Mouse (Mus musculus): ENCODE results near the gene Dab1. TPM values are rescaled to one million over a fixed set of nuclear protein-coding genes. Genes with fewer than 3 reads are reported as not detected.

Gene Dab1
- polyA plus RNA-seq, 1 experiment from 2014 or later = 14.3 TPM

DNA sequence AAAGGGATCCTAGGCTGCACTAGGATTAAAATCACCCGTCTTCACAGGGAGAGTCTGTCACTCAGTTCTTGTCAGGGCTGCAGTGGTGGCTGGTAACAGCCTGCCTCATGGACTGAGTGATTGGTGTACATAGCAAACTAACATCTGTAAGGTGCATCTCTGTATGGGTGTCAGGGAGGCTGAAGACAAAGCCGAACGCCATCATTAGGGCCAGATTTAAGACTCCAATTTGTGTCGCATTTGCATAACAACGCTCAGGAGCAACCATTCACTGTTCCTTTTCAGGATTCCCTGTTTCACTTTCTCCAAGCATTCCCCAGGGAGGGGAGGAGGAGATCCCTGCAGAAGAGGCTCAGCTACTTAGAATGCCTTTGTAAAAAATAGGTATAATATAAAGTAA is 219.2 kb downstream of the Dab1 start:
- Histone ChIP-seq H3K36me3 (no peaks in the 10 kb centered on the region), H3K4me2 (replicated peaks) (no peak overlapping the region), H3K4me1 (no peaks in the 10 kb centered on the region), H3K4me3 (replicated peaks) (no peak overlapping the region), H3K9me3 (replicated peaks) (no peaks in the 10 kb centered on the region), H3K27me3 (no peaks in the 10 kb centered on the region), H3K9ac (no peak overlapping the region), H3K27ac (replicated peaks) (no peak overlapping the region)
- no peak for ATAC-seq (ENCODE audit: insufficient number of reproducible peaks, low FRiP score, low TSS enrichment, low read depth)
- WGBS = 28% methylated on average over 5 of the region's 5 CpGs

DNA sequence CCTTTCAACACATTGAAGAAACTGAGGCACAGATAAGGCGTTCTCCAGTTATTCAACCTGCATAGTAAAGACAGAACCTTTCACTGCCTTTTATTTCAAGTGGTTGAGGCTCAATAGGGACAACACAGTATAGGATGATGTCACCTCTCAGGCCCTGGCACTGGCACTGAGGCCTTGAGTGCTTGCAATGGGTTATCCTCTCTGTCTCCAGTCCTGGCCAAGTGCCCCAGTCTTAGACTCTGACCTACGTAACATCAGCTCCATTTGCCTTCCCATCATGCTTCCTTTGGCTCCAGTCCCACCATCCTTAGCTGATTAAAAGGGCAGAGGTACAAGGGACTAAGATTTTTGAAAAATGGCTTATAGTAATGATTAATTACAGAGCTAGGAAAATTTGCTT is 220.4 kb downstream of the Dab1 start:
- no peak overlapping the region for H3K27ac ChIP-seq (replicated peaks)
- H3K4me2 ChIP-seq (replicated peaks) = no peak overlapping the region
- H3K36me3 ChIP-seq = no peaks in the 10 kb centered on the region
- 87% methylated on average over 2 of the region's 2 CpGs for WGBS
- no peak overlapping the region for H3K4me3 ChIP-seq (replicated peaks)
- H3K27me3 ChIP-seq = no peaks in the 10 kb centered on the region
- no peaks in the 10 kb centered on the region for H3K9me3 ChIP-seq (replicated peaks)
- ATAC-seq (ENCODE audit: insufficient number of reproducible peaks, low FRiP score, low TSS enrichment, low read depth) = no peak
- H3K4me1 ChIP-seq = no peaks in the 10 kb centered on the region
- no peak overlapping the region for H3K9ac ChIP-seq

DNA sequence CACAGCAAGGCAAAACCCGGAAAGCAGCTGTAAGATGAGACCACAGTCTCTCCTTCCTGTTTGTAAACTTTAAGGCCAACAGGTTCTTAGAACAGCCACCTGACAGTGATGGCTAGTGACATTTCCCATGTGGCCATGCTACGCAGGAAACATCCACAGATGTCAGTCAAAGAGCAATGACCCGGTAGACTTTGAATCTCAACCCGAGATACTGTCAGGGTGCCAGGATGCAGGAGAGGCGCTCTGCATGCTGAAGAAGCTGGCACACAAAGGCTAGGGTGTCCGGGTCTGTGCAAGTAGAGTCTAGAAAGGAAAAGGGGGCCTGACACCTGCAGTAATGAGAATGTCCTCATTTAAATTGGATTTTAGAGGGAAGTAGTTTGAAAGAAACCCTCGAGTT is 222.0 kb downstream of the Dab1 start:
- Histone ChIP-seq H3K4me1 (no peaks in the 10 kb centered on the region), H3K9ac (no peak overlapping the region), H3K4me3 (replicated peaks) (no peak overlapping the region), H3K9me3 (replicated peaks) (no peaks in the 10 kb centered on the region), H3K27me3 (no peaks in the 10 kb centered on the region), H3K4me2 (replicated peaks) (no peak overlapping the region), H3K36me3 (no peaks in the 10 kb centered on the region), H3K27ac (replicated peaks) (no peak overlapping the region)
- no peak for ATAC-seq (ENCODE audit: insufficient number of reproducible peaks, low FRiP score, low TSS enrichment, low read depth)
- 53% methylated on average over 7 of the region's 7 CpGs for WGBS

DNA sequence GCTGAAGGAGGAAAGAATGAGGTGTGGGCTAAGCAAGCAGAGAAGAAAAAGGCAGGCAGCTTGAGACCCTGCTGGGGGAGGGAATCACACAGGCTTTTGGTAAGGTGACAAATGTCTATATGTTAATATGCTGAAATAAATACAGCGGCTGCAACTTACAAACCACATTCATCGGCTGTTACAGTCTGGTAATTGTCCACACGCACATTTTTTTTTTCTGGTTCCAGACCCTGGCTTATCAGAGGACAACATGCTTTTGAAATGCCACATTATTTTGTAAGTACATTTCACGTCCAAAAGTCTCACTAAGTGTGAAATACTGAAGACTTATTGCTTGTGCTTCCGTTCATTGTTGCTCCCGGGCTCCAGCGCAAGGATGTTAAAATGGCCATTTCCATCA is 225.5 kb downstream of the Dab1 start:
- H3K27ac ChIP-seq (replicated peaks) = no peak overlapping the region
- ATAC-seq (ENCODE audit: insufficient number of reproducible peaks, low FRiP score, low TSS enrichment, low read depth) = no peak
- 71% methylated on average over 7 of the region's 7 CpGs for WGBS
- H3K4me2 ChIP-seq (replicated peaks) = no peak overlapping the region
- no peaks in the 10 kb centered on the region for H3K4me1 ChIP-seq
- H3K4me3 ChIP-seq (replicated peaks) = no peak overlapping the region
- H3K36me3 ChIP-seq = no peaks in the 10 kb centered on the region
- H3K9ac ChIP-seq = no peak overlapping the region
- H3K27me3 ChIP-seq = no peaks in the 10 kb centered on the region
- no peaks in the 10 kb centered on the region for H3K9me3 ChIP-seq (replicated peaks)

GRCm38 (mm10) chr4:103857173-103857572 is 238.0 kb downstream of the Dab1 start:
- no peaks in the 10 kb centered on the region for H3K4me1 ChIP-seq
- no peak for ATAC-seq (ENCODE audit: insufficient number of reproducible peaks, low FRiP score, low TSS enrichment, low read depth)
- no peaks in the 10 kb centered on the region for H3K36me3 ChIP-seq
- no peak overlapping the region for H3K4me2 ChIP-seq (replicated peaks)
- H3K4me3 ChIP-seq (replicated peaks) = no peak overlapping the region
- WGBS = 11% methylated on average over 1 of the region's 1 CpGs
- no peak overlapping the region for H3K27ac ChIP-seq (replicated peaks)
- no peaks in the 10 kb centered on the region for H3K9me3 ChIP-seq (replicated peaks)
- H3K9ac ChIP-seq = no peak overlapping the region
- no peaks in the 10 kb centered on the region for H3K27me3 ChIP-seq

DNA sequence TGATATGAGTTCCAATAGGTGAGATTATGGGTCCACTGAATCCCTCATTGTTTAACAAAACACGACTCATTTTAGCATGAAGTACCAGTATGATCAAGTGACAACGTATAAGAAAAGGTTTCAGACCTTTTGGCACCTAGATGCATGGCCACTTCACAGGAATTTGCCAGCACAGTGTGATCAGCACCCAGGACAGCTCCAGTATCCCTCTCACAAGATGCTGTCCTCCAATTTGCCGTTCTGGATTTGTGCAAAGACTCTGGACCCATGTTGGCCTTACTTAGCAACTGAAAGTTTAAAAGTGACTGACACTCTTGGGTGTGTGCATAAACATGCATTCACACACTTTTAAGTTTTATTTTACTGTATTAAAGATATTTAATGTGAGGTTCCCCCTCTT is 256.4 kb downstream of the Dab1 start:
- H3K27ac ChIP-seq (replicated peaks) = no peak overlapping the region
- no peak overlapping the region for H3K4me2 ChIP-seq (replicated peaks)
- H3K4me1 ChIP-seq = no peaks in the 10 kb centered on the region
- H3K4me3 ChIP-seq (replicated peaks) = no peak overlapping the region
- H3K9me3 ChIP-seq (replicated peaks) = no peaks in the 10 kb centered on the region
- WGBS = 17% methylated on average over 3 of the region's 3 CpGs
- H3K36me3 ChIP-seq = no peaks in the 10 kb centered on the region
- no peaks in the 10 kb centered on the region for H3K27me3 ChIP-seq
- no peak overlapping the region for H3K9ac ChIP-seq
- ATAC-seq (ENCODE audit: insufficient number of reproducible peaks, low FRiP score, low TSS enrichment, low read depth) = no peak

DNA sequence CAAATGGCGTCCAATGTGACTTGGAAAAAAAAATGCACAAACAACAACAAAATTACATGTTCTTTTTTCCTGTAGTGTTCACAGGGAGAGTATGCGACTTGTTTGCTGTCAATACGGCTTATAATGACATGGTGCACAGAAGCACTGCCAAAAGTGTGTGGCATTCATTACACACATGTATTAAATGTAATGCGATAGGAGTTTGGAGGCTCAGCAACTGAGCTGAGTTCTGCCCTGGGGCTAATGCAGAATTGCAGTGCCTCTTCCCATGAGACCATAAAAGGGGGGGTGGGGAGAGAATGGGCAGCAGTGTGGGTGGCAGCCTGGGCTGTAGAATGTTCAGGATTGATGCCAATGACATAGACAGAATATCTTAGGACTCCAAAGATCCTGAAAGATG is 259.7 kb downstream of the Dab1 start:
- no peak overlapping the region for H3K4me3 ChIP-seq (replicated peaks)
- no peak overlapping the region for H3K9ac ChIP-seq
- 16% methylated on average over 4 of the region's 4 CpGs for WGBS
- no peaks in the 10 kb centered on the region for H3K27me3 ChIP-seq
- H3K27ac ChIP-seq (replicated peaks) = no peak overlapping the region
- no peaks in the 10 kb centered on the region for H3K36me3 ChIP-seq
- ATAC-seq (ENCODE audit: insufficient number of reproducible peaks, low FRiP score, low TSS enrichment, low read depth) = no peak
- H3K9me3 ChIP-seq (replicated peaks) = no peaks in the 10 kb centered on the region
- H3K4me1 ChIP-seq = no peaks in the 10 kb centered on the region
- no peak overlapping the region for H3K4me2 ChIP-seq (replicated peaks)

DNA sequence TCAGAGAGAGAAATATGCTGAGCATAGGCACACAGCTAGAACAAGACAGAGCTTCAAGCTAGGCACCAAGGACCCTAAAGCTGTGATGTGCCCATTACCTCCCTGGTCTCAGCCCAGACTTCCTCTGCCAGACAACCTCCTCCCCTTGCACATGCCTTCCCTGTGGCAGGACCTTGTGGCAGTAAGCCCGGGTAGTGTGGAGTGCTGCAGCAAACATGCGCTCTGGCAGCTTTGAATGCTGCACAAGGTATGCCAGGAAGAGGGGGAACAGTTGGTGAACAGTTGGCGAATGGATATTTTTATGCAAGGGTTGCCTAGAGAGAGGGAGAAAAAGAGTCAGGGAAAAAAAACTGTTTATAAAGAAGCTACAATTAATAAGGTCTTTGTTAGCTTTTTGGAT is 262.5 kb downstream of the Dab1 start:
- no peak for ATAC-seq (ENCODE audit: insufficient number of reproducible peaks, low FRiP score, low TSS enrichment, low read depth)
- Histone ChIP-seq H3K9ac (no peak overlapping the region), H3K36me3 (no peaks in the 10 kb centered on the region), H3K4me3 (replicated peaks) (no peak overlapping the region), H3K4me2 (replicated peaks) (no peak overlapping the region), H3K9me3 (replicated peaks) (no peaks in the 10 kb centered on the region), H3K27me3 (no peaks in the 10 kb centered on the region), H3K27ac (replicated peaks) (no peak overlapping the region), H3K4me1 (no peaks in the 10 kb centered on the region)
- 57% methylated on average over 3 of the region's 3 CpGs for WGBS

GRCm38 (mm10) chr4:103888086-103888485 is 268.9 kb downstream of the Dab1 start:
- Histone ChIP-seq H3K4me3 (replicated peaks) (no peak overlapping the region), H3K27me3 (no peaks in the 10 kb centered on the region), H3K9ac (no peak overlapping the region), H3K9me3 (replicated peaks) (no peaks in the 10 kb centered on the region), H3K27ac (replicated peaks) (no peak overlapping the region), H3K4me2 (replicated peaks) (no peak overlapping the region), H3K4me1 (no peaks in the 10 kb centered on the region), H3K36me3 (no peaks in the 10 kb centered on the region)
- WGBS = 74% methylated on average over 2 of the region's 2 CpGs
- ATAC-seq (ENCODE audit: insufficient number of reproducible peaks, low FRiP score, low TSS enrichment, low read depth) = no peak

DNA sequence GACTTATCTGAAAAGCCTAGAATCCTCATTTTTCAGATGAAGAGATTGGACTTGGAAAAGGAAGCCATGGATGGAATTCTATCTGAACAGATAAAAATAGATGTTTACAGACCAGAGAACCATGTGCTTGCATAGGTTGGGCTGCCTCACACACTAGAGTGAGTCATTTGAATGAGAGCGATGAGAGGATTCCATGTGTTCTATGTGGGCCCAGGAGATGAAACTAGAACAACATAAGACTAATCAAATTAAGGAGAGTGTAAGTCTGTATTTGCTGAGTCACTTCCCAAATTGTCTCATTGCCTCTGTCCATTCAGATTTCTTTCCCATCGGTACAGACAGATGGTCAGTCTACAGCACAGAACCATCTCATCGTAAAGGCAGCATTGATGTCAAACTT is 270.0 kb downstream of the Dab1 start:
- no peaks in the 10 kb centered on the region for H3K27me3 ChIP-seq

DNA sequence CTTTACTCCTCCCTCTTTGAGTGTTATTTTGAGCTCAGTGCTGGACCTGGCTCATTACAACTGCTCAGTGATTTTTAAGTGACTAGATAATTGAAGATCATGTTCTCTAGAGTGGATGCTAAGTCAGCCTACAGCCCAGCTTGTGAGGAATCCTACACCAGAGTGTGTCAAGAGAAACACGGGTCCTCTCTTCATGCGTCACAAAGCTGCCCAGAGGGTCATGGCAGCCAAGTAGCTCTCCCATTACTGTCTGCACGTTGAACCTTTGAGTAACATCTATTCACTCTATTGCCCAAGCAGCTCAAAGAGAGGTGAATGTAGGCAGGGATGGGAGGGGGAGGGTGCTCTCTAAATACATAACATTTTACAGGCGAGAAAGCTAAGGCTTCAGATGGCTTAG is 277.6 kb downstream of the Dab1 start:
- WGBS = 73% methylated on average over 4 of the region's 4 CpGs
- no peak for ATAC-seq (ENCODE audit: insufficient number of reproducible peaks, low FRiP score, low TSS enrichment, low read depth)
- no peaks in the 10 kb centered on the region for H3K36me3 ChIP-seq

More for the DNA sequence above, 270.0 kb downstream of the Dab1 start:
- WGBS = 93% methylated on average over 3 of the region's 3 CpGs
- Histone ChIP-seq H3K9me3 (replicated peaks) (no peaks in the 10 kb centered on the region), H3K36me3 (no peaks in the 10 kb centered on the region), H3K4me2 (replicated peaks) (no peak overlapping the region), H3K27ac (replicated peaks) (no peak overlapping the region), H3K9ac (no peak overlapping the region), H3K4me1 (no peaks in the 10 kb centered on the region), H3K4me3 (replicated peaks) (no peak overlapping the region)
- ATAC-seq (ENCODE audit: insufficient number of reproducible peaks, low FRiP score, low TSS enrichment, low read depth) = no peak

DNA sequence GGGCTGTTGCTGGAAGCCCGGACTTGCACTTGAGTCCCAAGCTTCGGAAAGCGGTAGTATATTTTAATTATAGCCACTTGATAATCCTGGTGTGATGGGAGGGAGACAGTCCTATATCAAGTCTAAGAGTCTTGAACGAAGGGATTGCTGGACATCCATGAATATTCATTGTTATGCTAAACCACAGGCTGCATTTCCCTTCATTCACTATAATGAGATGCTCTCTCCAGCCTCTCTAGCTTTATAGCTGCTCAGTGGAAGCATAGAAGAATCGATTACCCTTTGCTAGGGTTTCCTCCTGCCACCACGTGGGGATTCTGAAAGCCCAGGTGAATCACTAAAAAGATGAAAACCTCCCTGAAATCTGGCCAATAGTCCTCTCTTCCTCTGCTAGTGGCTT is 278.5 kb downstream of the Dab1 start:
- Histone ChIP-seq H3K36me3 (no peaks in the 10 kb centered on the region), H3K27ac (replicated peaks) (no peak overlapping the region), H3K4me3 (replicated peaks) (no peak overlapping the region), H3K4me1 (no peaks in the 10 kb centered on the region), H3K27me3 (no peaks in the 10 kb centered on the region), H3K9ac (no peak overlapping the region), H3K9me3 (replicated peaks) (no peaks in the 10 kb centered on the region), H3K4me2 (replicated peaks) (no peak overlapping the region)
- ATAC-seq (ENCODE audit: insufficient number of reproducible peaks, low FRiP score, low TSS enrichment, low read depth) = no peak
- 80% methylated on average over 6 of the region's 6 CpGs for WGBS

More for the DNA sequence above, 277.6 kb downstream of the Dab1 start:
- Histone ChIP-seq H3K9me3 (replicated peaks) (no peaks in the 10 kb centered on the region), H3K9ac (no peak overlapping the region), H3K4me3 (replicated peaks) (no peak overlapping the region), H3K4me2 (replicated peaks) (no peak overlapping the region), H3K27ac (replicated peaks) (no peak overlapping the region), H3K27me3 (no peaks in the 10 kb centered on the region), H3K4me1 (no peaks in the 10 kb centered on the region)
